Mouse (Mus musculus): Measurements from ENCODE around the gene Bckdha.

- TF ChIP-seq CTCF (IDR thresholded peaks at IDR 0.05; ENCODE audit: low read depth, low read length) (no peak), POLR2A (IDR thresholded peaks at IDR 0.05; ENCODE audit: borderline replicate concordance, low read depth, low read length) (no peak)
These were observed 11.3 kb upstream of the Bckdha start for GRCm38 (mm10) chr7:25670096-25670495.
